Mouse (Mus musculus): ENCODE data around the gene Ntng1.
"Not testable (repeated sequence)": the region's sequence is repeated elsewhere in the genome, so short reads cannot be mapped to it uniquely, and the experiment has no call there.

The Ntng1 gene

DNA sequence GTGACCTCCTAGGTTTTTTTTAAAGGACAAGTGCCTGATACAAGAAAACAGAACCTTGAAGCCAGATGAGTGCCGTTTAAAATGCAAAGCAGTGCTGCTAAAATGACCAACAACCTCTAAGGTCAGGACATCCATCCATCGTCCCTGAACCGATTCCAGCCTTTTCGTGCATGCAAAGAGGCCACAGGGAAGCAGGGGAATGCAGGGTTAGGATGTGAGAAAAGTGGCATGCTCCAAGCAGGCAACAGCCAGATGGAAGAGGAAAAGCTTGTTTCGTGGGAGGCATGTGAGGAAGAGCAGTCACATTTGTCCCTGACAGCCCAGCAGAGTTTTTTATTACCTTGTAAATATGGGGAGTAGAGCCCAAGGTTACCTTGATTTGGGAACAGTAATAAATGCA lies 360.6 kb downstream of the Ntng1 start:
- DNase-seq (ENCODE audit: extremely low spot score, low read depth, low spot score), result no peak

DNA sequence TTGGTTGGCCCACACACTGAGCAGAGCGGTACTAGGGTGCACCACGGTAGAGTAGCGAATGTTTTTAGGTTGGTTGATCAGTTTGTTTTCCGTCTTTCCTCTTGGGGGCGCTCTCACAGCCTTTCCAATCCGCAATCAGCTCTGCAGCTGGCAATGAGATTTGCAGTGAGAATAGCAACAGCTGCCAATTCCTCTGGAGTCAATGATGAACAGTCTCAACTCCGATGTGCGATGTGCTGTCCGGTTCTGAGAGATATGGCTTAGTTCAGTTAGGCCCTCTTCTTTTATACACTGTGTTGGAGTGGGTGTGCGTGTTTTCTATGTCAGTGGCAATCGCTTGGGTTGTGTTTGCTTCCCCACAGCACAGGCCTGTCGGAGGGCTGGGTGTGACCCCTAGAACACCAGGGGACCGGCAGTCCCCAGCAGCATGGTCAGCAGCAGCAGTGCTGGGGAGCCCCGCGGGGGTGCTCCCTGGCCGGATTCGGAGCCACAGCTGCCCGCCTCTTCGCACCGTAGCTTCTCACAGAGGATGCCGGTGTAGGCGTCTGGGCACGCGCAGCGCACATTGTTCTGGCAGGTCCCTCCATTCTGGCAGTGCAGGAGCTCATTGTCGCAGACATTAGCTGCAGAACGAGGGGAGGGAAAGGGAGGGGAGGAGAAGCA lies 361.4 kb downstream of the Ntng1 start:
- peak; percentile 56 for DNase-seq (ENCODE audit: extremely low spot score, low read depth, low spot score)

DNA sequence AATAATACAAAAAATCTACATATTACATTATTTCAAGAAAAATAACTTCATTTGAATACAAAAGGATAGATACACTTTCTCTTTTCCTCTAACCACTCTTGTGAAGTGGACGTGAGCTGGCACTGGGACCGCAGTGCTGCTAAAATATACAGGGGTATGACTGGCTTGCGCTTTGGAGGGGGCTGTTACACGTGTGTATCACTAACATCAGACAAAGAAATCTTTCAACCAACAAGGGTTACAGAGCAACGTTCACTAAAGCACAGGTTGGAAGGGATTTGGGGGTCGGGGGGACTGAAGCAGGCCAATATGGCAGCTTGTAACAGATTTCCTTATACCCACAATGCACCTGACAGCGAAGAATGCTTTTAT lies 361.9 kb downstream of the Ntng1 start:
- no peak for DNase-seq (ENCODE audit: extremely low spot score, low read depth, low spot score)

DNA sequence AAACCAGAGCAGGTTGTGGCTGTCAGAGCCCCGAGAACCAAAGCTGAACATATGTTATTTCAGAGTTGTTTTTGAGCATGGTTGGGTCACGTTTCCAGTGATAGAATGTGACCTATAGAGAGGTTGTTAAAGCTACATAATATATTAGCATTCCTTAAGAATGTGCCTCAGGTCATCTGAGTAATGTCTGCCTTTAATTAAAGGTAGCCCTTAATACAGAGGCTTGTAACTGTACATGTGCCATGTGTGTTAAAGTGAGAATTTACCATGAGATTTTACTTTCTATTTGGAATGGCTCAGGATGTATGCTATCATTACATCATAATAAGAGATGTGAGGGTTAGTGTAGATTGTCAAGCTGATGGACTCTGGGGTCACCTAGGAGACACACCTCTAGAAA lies 368.6 kb downstream of the Ntng1 start:
- no peak for DNase-seq (ENCODE audit: extremely low spot score, low read depth, low spot score)

DNA sequence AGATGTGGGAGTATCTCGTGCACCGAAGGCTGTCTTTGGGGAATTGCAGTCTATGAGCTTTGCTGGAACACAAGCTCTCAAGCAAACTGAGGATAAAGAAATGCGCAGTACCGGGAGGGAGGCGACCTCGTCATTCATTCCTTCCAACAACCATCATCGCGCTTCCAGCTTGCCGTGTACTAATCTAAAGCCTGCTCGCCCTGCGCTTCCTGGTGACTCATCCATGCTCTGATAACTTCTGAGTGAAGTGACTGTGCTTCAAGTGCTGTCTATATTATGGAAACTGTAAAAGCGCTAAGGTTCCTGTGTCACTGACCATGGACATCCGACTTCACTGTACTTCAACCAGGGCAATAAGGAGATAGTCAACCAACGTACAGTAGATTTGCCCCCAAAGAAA lies 371.7 kb downstream of the Ntng1 start:
- DNase-seq (ENCODE audit: extremely low spot score, low read depth, low spot score), result no peak

DNA sequence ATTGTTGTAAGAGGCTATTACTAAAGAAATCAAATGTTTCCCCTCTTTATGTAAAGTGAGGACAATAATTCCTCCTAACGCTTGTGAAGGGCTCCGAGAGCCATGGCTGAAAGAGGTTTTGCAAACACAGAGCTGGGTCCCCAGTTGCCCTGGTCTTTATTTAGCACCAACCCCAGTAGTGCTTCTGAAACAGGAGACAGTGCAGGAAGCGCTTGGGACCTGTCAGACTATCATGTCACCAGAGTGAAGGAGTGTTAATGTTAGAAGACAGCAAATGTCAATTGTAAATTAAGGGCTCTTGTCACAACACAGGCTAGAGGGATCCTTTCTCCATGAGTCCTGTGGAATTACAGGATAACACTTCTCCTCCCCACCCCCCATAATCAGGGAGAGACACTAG lies 376.9 kb downstream of the Ntng1 start:
- no peak for DNase-seq (ENCODE audit: extremely low spot score, low read depth, low spot score)

DNA sequence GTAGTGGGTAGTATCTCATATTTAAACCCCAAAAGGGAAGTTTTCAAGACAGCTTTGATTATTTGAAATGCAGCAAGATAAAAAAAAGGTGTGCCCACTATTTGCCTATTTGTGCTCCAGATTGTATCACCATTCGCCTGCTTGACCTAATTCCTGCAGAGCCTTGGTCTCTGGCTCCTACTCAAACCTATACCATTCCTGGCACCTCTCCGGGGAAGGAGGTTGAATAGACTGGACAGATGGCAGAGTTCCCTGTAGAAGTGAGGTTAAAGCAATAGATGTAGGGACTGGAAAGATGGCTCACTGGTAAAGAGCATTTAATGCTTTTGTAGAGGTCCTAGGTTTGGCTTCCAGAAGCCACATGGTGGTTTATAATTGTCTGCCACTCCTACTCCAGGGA lies 378.2 kb downstream of the Ntng1 start:
- DNase-seq (ENCODE audit: extremely low spot score, low read depth, low spot score), result no peak

DNA sequence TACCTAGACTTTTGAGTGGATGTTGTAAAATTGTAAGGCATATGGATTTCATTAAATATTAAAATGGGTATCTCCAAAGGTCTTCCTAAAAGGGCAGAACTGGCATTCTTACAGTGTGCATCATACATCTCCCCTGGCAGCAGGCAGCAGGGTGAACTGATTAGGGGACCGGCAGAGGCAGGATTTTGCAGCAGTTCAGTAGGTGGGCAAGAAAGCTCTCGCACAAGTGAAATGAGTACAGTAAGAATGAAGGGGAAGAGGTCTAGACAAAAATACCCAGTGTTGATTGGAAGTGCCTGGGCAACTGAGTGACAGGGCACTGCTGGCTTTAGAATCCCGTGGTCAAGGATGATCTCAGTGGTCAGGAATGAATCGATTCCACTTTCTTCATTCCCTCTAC lies 378.7 kb downstream of the Ntng1 start:
- DNase-seq (ENCODE audit: extremely low spot score, low read depth, low spot score), result no peak

DNA sequence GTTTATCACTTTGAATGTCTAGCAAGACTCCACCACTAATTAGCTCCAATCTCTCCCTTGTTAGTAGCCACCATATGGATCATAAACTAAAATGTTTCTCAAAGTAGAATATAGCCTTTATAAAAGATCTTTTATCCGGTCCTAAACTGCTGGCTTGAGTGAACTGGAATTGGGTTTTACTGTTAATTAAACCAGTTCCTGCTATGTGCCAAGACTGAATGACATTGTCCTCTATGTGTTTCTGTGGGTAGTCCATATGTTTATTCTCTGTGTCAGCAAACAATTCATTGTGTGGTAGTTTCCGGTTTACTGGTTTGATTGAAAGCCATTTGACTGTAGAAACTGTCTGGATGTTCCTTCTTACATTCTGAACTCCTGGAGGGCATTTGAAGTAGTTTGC lies 387.4 kb downstream of the Ntng1 start:
- no peak for DNase-seq (ENCODE audit: extremely low spot score, low read depth, low spot score)

DNA sequence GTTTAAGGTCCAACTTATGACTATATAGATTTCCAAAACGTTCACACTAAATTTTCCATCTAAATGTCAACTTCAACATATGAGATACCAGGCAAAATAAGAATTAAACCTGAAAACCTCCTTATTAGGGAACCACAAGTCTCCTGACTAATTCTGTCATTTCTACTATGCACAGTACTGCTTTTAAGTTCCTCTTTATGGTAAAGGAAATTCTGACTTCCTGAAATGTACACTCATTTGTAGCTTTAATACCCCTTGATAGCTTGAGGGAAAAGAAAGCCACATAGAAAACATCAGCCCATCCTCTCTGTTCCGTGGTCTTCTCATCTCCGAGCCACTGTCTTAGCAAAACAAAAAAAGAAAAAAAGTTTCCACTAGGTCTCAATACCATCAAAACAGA lies 396.2 kb downstream of the Ntng1 start:
- not testable (repeated sequence) for DNase-seq (ENCODE audit: extremely low spot score, low read depth, low spot score)

DNA sequence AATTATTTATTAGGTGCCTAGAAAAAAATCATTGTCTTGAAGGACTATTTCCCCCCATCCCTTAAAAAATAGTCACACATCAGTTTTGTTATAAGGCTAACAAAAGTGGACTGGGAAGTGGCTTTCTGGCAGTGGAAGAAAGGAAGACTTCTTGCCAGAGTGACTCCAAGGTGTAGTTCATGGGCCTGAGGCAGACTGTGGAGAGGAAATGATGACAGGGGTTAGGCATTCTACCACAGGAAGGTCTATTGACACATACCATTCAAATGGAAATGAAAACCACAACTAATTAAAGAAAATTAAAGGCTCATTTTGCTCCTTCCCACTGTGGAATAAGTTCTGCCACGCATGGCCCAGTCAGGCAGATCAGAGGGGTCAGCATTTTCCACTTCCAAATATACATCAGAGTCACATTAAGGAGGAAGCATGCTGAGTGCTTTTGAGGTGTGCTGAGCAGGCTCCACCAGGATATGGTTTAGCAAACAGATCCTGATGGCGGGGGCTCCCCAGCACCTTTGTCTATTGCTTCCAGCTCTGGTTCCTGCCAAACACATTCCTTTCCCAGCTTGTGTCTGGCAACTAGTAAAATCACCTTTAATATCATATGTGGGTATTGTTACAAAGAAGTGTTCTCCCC lies 403.2 kb downstream of the Ntng1 start:
- no peak for DNase-seq (ENCODE audit: extremely low spot score, low read depth, low spot score)

DNA sequence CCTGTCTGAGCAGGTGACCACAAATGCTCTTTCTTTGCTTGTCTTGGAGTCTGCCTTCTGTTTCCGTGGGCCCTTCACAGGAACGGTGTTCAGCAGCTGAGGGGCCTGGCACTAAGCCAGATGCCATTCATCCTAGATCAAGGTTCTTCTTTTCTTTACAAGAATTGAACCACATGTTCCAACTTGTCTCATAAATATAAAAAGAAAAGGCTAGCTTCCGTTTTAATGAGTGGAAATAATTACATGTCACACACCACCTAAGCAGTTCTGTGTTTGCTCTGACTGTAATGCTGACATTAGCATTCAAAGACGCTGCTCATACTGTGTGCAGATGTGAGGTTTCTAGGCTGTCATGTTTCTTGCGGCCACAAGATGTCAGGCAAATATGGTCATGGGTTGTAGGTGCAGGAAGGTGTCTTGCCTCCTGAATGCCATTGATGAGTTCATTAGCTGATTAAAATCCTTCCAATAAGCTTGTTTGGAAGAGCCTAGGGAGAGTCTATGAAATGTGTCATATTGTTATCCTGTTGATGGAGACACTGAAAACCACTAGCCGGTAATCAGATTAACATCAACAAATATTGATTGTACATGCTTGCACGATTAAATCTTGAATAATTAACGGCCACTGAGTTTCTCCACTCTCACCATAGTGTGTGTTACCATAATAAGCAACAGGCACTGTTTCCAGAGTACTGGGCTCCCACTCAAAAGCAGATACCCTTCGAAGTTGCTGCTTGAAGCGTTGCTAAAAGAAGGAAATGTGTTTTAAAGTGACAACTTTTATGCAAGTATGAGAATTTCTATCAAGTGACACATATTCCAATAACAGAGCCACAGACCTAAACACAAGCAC lies 411.3 kb downstream of the Ntng1 start:
- DNase-seq (ENCODE audit: extremely low spot score, low read depth, low spot score), result no peak

DNA sequence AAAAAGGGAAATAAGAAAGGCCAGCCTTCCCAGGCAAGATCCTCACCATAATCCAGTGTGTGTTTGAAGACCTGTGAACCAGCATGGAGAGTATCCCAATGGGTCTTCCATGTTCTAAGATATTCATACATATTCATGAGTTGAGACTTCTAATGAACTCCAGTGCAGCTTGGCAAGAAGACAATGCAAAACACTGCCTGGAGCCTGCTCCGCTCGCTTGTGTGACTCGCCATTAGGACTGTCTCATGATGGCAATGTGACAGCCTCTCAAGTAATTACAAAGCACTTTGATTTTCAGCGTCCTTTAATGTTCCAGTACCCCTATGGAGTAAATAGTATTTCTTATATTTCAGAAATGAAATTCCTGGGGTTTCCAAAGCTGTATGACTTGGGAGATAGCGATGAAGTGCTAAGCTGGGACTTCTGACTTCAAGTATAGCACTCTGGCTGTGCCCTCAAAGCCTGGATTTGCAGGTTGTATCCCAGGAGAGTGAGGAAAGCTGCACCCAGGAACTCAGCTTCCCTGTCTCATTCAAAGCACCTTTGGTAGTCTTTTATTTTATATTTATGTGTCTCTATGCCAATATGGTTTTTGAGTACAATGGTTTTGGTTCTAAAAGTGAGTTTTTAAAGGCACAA lies 412.1 kb downstream of the Ntng1 start:
- no peak for DNase-seq (ENCODE audit: extremely low spot score, low read depth, low spot score)
